Mouse (Mus musculus) embryonic facial prominence, embryonic 11.5 days (tissue): ENCODE measurements around the gene Glis1. TPM values are rescaled to one million over a fixed set of nuclear protein-coding genes. Genes with fewer than 3 reads are reported as not detected.

ENCODE experiments used
- ATAC-seq: fragments of 200-750 bp; cut with Nextera tagmentation; replicated peaks from 2 replicates; pipeline ENCODE4 v1.8.0; 2017; ENCODE audit warnings: low read depth; ENCODE audit not compliant: insufficient number of reproducible peaks, low FRiP score, low TSS enrichment
- DNase-seq: peaks from one replicate; pipeline ENCODE4 v3.0.0-alpha.2; 2015; ENCODE audit warnings: low spot score
- H3K27ac ChIP-seq: fragments of 300-500 bp; sonication (generic); replicated peaks from 2 replicates; pipeline ENCODE4 v1.5.1; 2014; ENCODE audit warnings: mild to moderate bottlenecking, low read depth, low read length, control low read depth
- H3K27me3 ChIP-seq: fragments of 300-500 bp; sonication (generic); 2 replicates; pipeline ENCODE4 v1.6.1; 2014; ENCODE audit warnings: mild to moderate bottlenecking, low read length, moderate library complexity, mixed read lengths; ENCODE audit not compliant: control insufficient read depth, insufficient read depth
- H3K36me3 ChIP-seq: fragments of 300-500 bp; sonication (generic); replicated peaks from 2 replicates; pipeline ENCODE4 v1.6.1; 2014; ENCODE audit warnings: low read depth, mild to moderate bottlenecking, low read length, moderate library complexity, mixed read lengths; ENCODE audit not compliant: control insufficient read depth, insufficient read depth
- H3K4me1 ChIP-seq: fragments of 300-500 bp; sonication (generic); 2 replicates; pipeline ENCODE4 v1.6.1; 2014; ENCODE audit warnings: low read length, mixed read lengths; ENCODE audit not compliant: control insufficient read depth, insufficient read depth
- H3K4me2 ChIP-seq: fragments of 300-500 bp; sonication (generic); 2 replicates; pipeline ENCODE4 v1.6.1; 2014; ENCODE audit warnings: low read depth, mild to moderate bottlenecking, control low read depth, low read length, moderate library complexity
- H3K4me3 ChIP-seq: fragments of 300-500 bp; sonication (generic); 2 replicates; pipeline ENCODE4 v1.5.1; 2014; ENCODE audit warnings: low read depth, low read length, control low read depth
- H3K9ac ChIP-seq: fragments of 300-500 bp; sonication (generic); replicated peaks from 2 replicates; pipeline ENCODE4 v1.6.1; 2014; ENCODE audit warnings: mild to moderate bottlenecking, control low read depth, low read length
- H3K9me3 ChIP-seq: fragments of 300-500 bp; sonication (generic); replicated peaks from 2 replicates; pipeline ENCODE4 v1.6.1; 2016; ENCODE audit warnings: mild to moderate bottlenecking, low read length, inconsistent platforms, mixed read lengths; ENCODE audit not compliant: control insufficient read depth
- WGBS: fragments of 180-500 bp; shearing (Covaris S2); extraction: QIAGEN DNeasy Blood & Tissue Kit; methylation state at CpG from one replicate; pipeline ENCODE4 v1.1.7; 2014; 5-methylcytosine and 5-hydroxymethylcytosine counted together
- polyA plus RNA-seq: library from polyadenylated mRNA; unstranded; fragments of >200 nt; fragmentation: Nextera tagmentation; extraction: Ambion mirVana; gene quantifications from 2 replicates; pipeline ENCODE4 v1.2.1, GENCODE M21; 2014

The Glis1 gene
- polyA plus RNA-seq, 1 experiment from 2014 or later, result 7.7 TPM

DNA sequence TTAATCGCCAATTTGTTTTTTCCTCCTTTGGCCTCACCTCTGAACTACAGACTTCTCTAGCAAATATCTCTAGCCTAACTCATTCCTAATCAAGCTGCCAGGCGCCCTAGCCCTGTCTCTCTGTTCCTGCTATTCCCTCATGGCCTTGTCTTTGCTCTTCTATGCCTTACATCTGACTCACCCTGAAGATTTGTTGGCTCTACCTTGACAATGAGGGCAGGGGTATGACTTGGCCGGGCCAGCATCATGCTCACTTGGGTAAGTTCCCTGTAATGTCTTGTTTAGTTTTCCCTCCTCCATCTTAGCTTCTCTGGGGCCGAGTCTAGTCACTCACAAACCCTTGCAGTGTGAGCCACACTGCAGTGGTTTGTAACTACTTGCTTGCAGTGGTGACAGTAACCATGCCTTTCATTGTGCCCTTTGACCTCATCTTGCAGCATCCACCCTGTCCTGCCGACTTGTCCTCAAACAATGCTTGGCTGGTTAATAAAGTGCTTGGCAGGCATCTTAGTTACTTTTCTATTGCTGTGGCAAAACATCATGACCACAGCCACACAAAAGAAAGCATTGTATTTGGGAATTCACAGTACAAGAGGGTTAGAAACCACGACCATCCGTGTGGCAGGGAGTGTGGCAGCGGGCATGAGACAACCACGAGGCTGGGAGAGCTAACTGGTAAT, 61.5 kb downstream of the Glis1 start:
- Histone ChIP-seq H3K27me3 (no peaks in the 10 kb centered on the region), H3K9me3 (no peaks in the 10 kb centered on the region), H3K4me1 (no peaks in the 10 kb centered on the region), H3K36me3 (no peaks in the 10 kb centered on the region), H3K4me3 (no peak overlapping the region), H3K27ac (no peak overlapping the region), H3K4me2 (no peak overlapping the region), H3K9ac (no peak overlapping the region)
- ATAC-seq (no peak), DNase-seq (no peak)
- 75% methylated on average over 9 of the region's 9 CpGs for WGBS

GRCm38 (mm10) chr4:107497430-107497935, 63.1 kb downstream of the Glis1 start:
- no peak overlapping the region for H3K4me2 ChIP-seq
- no peak overlapping the region for H3K4me3 ChIP-seq
- H3K27me3 ChIP-seq, result no peaks in the 10 kb centered on the region
- peak; percentile 81 for DNase-seq
- WGBS, result 58% methylated on average over 18 of the region's 18 CpGs
- no peak for ATAC-seq
- no peak overlapping the region for H3K9ac ChIP-seq
- no peaks in the 10 kb centered on the region for H3K9me3 ChIP-seq
- H3K36me3 ChIP-seq, result no peaks in the 10 kb centered on the region
- 0 out of 2 replicates have a peak, but pooled peaks cover 3% of the 10 kb centered on the region for H3K4me1 ChIP-seq
- no peak overlapping the region for H3K27ac ChIP-seq

- no peak overlapping the region for H3K9ac ChIP-seq
- no peak for ATAC-seq
- peak; percentile 74 for DNase-seq
- H3K27me3 ChIP-seq, result no peaks in the 10 kb centered on the region
- H3K36me3 ChIP-seq, result no peaks in the 10 kb centered on the region
- H3K4me3 ChIP-seq, result no peak overlapping the region
- H3K4me1 ChIP-seq, result 0 out of 2 replicates have a peak, but pooled peaks cover 3% of the 10 kb centered on the region
- no peaks in the 10 kb centered on the region for H3K9me3 ChIP-seq
- WGBS, result 35% methylated on average over 10 of the region's 10 CpGs
- peak overlapping the region; percentile 20; the same call in 1 of the 2 replicates for H3K27ac ChIP-seq
- no peak overlapping the region for H3K4me2 ChIP-seq
Measured at GRCm38 (mm10) chr4:107502601-107503051, 68.2 kb downstream of the Glis1 start.

DNA sequence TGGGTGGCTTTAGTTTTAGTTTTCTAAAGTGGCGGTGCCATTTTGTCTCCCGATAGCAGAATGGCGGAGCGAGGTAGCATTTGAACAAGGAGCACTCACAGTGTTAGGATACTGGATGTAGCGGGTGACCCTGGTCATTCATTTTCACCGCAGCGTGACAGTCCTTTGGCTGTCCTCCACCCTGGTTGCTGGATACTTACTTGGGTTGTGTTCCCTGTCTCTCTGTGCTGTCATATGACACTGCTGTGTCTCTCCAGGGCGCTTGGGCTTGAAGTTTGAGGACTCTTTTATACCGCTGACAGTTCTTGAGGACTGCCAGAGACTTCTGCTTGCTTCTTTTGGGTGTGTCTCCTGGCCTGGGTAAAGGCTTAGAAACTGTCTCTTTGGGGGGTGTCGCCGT, 80.6 kb downstream of the Glis1 start:
- H3K4me2 ChIP-seq, result no peak overlapping the region
- no peak overlapping the region for H3K27ac ChIP-seq
- H3K27me3 ChIP-seq, result no peaks in the 10 kb centered on the region
- H3K9ac ChIP-seq, result no peak overlapping the region
- no peaks in the 10 kb centered on the region for H3K9me3 ChIP-seq
- 95% methylated on average over 11 of the region's 11 CpGs for WGBS
- no peak overlapping the region for H3K4me3 ChIP-seq
- H3K36me3 ChIP-seq, result no peaks in the 10 kb centered on the region
- no peak for ATAC-seq
- DNase-seq, result no peak
- H3K4me1 ChIP-seq, result peaks cover 4% of the 10 kb centered on the region; the same call in 1 of the 2 replicates

DNA sequence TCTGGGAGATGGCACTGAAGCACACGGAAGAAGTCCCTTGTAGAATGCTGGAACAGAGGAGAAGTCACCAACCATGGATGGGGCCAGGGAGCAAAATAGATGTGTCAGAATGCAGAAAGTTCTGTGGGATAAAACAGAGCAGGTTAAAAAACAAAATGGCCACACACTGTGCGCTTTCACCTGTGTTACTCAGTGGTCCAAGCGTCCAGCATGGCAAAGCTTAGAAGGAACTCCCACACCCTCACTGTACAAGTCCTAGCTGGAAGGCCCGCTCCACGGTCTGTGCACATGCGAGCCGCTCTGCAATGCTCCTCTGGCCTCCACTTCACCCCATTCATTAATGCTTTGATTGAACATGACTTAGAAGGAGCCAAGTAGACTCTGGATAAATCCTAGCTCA, 81.2 kb downstream of the Glis1 start:
- no peak overlapping the region for H3K9ac ChIP-seq
- no peak overlapping the region for H3K4me2 ChIP-seq
- no peak overlapping the region for H3K27ac ChIP-seq
- H3K4me3 ChIP-seq, result no peak overlapping the region
- DNase-seq, result no peak
- ATAC-seq, result no peak
- WGBS, result 90% methylated on average over 7 of the region's 7 CpGs
- H3K4me1 ChIP-seq, result peaks cover 4% of the 10 kb centered on the region; the same call in 1 of the 2 replicates
- H3K9me3 ChIP-seq, result no peaks in the 10 kb centered on the region
- no peaks in the 10 kb centered on the region for H3K27me3 ChIP-seq
- H3K36me3 ChIP-seq, result no peaks in the 10 kb centered on the region

DNA sequence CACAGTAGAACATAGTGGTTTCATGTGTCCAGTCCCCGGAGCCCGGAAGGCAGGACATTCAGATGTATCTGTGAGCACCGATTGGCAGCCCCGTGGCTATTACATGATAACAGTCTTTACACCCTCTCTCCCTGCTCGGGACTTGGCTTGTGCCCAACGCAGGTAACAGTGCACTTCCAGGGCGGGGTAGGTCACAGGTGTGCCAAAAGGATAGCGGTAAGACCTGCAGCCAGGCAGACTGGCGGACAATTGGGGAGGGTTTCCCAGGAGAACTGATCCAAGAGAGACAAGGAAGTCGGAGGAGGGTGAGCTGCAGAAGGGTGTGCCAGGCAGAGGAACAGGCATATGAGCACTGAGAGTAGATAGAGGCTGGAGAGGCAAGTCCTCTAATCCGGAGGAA, 84.4 kb downstream of the Glis1 start:
- Histone ChIP-seq H3K9me3 (no peaks in the 10 kb centered on the region), H3K4me3 (no peak overlapping the region), H3K4me2 (no peak overlapping the region), H3K4me1 (peaks cover 7% of the 10 kb centered on the region), H3K27ac (no peak overlapping the region), H3K27me3 (no peaks in the 10 kb centered on the region), H3K9ac (no peak overlapping the region), H3K36me3 (no peaks in the 10 kb centered on the region)
- WGBS, result 74% methylated on average over 11 of the region's 11 CpGs
- no peak for DNase-seq
- no peak for ATAC-seq

DNA sequence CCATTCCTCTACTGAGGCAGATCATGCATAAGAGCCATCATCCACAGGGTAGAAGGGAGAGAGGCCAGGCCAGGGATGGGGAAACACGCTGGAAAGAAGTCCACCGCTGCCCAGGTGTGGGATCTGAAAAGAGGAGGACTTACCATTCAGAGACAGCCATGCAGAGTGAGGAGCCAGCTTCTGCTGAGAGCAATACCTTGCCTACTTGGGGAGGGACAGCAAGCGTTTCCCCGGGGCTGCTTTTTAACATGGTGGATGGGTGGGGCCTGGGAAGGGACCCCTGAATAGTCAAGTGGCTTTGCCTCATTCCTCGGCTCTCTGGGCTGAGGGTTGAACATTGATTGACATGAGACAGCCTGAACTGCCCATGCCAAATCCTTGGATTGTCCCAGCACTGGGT, 85.7 kb downstream of the Glis1 start:
- Histone ChIP-seq H3K9me3 (no peaks in the 10 kb centered on the region), H3K27ac (no peak overlapping the region), H3K9ac (no peak overlapping the region), H3K27me3 (no peaks in the 10 kb centered on the region), H3K36me3 (no peaks in the 10 kb centered on the region), H3K4me3 (no peak overlapping the region), H3K4me1 (peaks cover 7% of the 10 kb centered on the region), H3K4me2 (no peak overlapping the region)
- no peak for DNase-seq
- no peak for ATAC-seq
- WGBS, result 87% methylated on average over 5 of the region's 5 CpGs

DNA sequence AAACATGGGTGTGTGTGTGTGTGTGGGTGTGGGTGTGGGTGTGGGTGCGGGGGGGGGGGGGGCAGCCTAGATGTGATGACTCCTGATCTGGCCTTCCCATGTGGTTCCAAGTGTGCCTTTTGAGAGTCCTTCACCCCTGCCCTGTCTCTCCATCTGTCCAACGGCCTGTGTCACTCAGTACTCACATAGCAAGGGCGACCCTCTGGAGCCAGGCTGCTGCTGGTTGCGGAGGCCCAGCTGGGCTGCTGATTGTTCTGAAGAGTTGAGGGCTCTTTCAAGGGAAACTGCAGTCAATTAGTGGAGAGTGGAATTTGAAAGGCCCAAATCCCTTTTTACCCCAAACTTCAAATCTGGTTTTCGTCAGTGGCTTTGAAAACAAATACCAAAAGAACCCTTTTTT, 86.4 kb downstream of the Glis1 start:
- H3K4me3 ChIP-seq, result no peak overlapping the region
- peak; percentile 73 for DNase-seq
- WGBS, result 15% methylated on average over 4 of the region's 5 CpGs

More for the DNA sequence above, 86.4 kb downstream of the Glis1 start:
- no peak overlapping the region for H3K27ac ChIP-seq
- H3K4me2 ChIP-seq, result no peak overlapping the region
- H3K4me1 ChIP-seq, result peaks cover 7% of the 10 kb centered on the region
- H3K36me3 ChIP-seq, result no peaks in the 10 kb centered on the region
- 0 out of 2 replicates have a peak, but pooled peaks have one; percentile 40 for ATAC-seq
- H3K9me3 ChIP-seq, result no peaks in the 10 kb centered on the region
- no peaks in the 10 kb centered on the region for H3K27me3 ChIP-seq
- H3K9ac ChIP-seq, result no peak overlapping the region
